Mouse (Mus musculus): Measurements from ENCODE around the gene Cib2. TPM values are rescaled to one million over a fixed set of nuclear protein-coding genes. Genes with fewer than 3 reads are reported as not detected.

Gene Cib2
- polyA plus RNA-seq, 1 experiment from 2014 or later, result 20.8 TPM

DNA sequence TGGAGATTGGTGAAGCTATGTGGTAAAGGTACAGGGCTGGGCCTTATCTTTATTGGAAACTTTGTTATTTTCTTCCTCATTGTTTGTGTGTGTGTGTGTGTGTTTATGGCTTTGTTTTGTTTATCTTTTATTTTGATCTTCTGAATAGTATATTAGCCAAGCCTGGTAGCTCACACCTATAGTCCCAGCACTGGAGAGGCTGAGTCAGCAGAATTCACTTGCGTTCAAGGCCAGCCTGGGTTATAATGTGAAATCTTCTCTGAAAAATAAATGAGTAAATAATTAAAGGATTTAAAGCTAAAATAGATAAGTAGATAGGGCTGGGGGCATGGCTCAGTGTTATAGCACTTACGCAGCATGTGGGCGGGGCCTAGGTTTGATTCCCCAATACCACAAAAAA, 21.8 kb downstream of the Cib2 start:
- Histone ChIP-seq H3K4me1 (replicated peaks; ENCODE audit: control insufficient read depth, insufficient read depth, low read length) (no peaks in the 10 kb centered on the region), H3K27ac (ENCODE audit: low read depth, low read length) (no peak overlapping the region), H3K4me2 (replicated peaks; ENCODE audit: low read depth, low read length) (no peak overlapping the region), H3K36me3 (ENCODE audit: control insufficient read depth, insufficient read depth, low read length) (no peaks in the 10 kb centered on the region), H3K4me3 (ENCODE audit: low read depth, low read length) (no peak overlapping the region), H3K27me3 (ENCODE audit: control insufficient read depth, insufficient read depth, low read length) (no peaks in the 10 kb centered on the region), H3K9ac (ENCODE audit: low read depth, low read length) (no peak overlapping the region), H3K9me3 (ENCODE audit: control insufficient read depth, low read length) (no peaks in the 10 kb centered on the region)
- WGBS, result 98% methylated on average over 3 of the region's 3 CpGs
- DNase-seq (ENCODE audit: low spot score) (no peak), ATAC-seq (ENCODE audit: low FRiP score) (no peak)

DNA sequence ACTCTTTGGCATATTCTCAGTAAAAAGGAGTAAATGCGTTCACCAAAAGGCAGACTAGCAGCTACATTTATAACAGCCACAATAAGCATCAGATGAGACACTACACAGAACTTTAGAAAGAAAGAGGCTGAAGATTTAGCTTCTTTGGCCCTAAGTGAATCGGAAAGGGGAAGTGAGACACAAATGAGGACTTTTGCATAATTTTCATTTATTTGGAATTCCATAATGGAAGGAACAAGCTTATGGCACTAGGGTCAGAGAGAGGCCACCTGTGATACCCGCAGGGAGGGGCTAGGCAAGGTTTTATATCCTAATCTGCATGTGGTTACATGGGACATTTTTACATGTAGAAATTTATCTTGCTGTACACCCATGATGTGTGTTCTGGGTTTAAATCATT, 22.5 kb downstream of the Cib2 start:
- H3K36me3 ChIP-seq (ENCODE audit: control insufficient read depth, insufficient read depth, low read length), result no peaks in the 10 kb centered on the region
- H3K27ac ChIP-seq (ENCODE audit: low read depth, low read length), result no peak overlapping the region
- H3K4me2 ChIP-seq (replicated peaks; ENCODE audit: low read depth, low read length), result no peak overlapping the region
- no peaks in the 10 kb centered on the region for H3K4me1 ChIP-seq (replicated peaks; ENCODE audit: control insufficient read depth, insufficient read depth, low read length)
- 84% methylated on average over 3 of the region's 3 CpGs for WGBS
- no peak for DNase-seq (ENCODE audit: low spot score)
- no peak overlapping the region for H3K9ac ChIP-seq (ENCODE audit: low read depth, low read length)
- no peak overlapping the region for H3K4me3 ChIP-seq (ENCODE audit: low read depth, low read length)
- ATAC-seq (ENCODE audit: low FRiP score), result no peak
- H3K9me3 ChIP-seq (ENCODE audit: control insufficient read depth, low read length), result no peaks in the 10 kb centered on the region
- H3K27me3 ChIP-seq (ENCODE audit: control insufficient read depth, insufficient read depth, low read length), result no peaks in the 10 kb centered on the region

DNA sequence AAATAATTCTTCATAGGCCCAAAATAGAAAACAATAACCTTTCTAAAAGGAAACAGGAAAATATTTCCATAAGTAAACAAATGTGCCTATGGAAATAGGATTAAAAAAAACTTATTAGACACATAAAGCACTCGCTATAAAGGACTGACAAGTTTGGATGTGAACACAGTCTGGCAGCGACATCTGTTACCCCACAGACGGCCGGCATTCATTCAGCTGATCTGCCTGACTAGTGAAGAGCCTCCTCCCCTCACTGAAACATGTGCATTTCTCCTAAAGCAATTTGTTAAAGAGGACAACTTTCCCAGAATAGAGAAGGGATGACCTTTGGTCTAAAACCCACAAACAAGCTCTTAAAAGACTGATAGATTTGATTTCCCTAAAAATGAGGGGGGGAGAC, 23.0 kb downstream of the Cib2 start:
- DNase-seq (ENCODE audit: low spot score), result no peak
- Histone ChIP-seq H3K9ac (ENCODE audit: low read depth, low read length) (no peak overlapping the region), H3K36me3 (ENCODE audit: control insufficient read depth, insufficient read depth, low read length) (no peaks in the 10 kb centered on the region), H3K9me3 (ENCODE audit: control insufficient read depth, low read length) (no peaks in the 10 kb centered on the region), H3K27ac (ENCODE audit: low read depth, low read length) (no peak overlapping the region), H3K4me1 (replicated peaks; ENCODE audit: control insufficient read depth, insufficient read depth, low read length) (no peaks in the 10 kb centered on the region), H3K4me3 (ENCODE audit: low read depth, low read length) (no peak overlapping the region), H3K4me2 (replicated peaks; ENCODE audit: low read depth, low read length) (no peak overlapping the region), H3K27me3 (ENCODE audit: control insufficient read depth, insufficient read depth, low read length) (no peaks in the 10 kb centered on the region)
- WGBS, result 52% methylated on average over 4 of the region's 4 CpGs
- no peak for ATAC-seq (ENCODE audit: low FRiP score)

DNA sequence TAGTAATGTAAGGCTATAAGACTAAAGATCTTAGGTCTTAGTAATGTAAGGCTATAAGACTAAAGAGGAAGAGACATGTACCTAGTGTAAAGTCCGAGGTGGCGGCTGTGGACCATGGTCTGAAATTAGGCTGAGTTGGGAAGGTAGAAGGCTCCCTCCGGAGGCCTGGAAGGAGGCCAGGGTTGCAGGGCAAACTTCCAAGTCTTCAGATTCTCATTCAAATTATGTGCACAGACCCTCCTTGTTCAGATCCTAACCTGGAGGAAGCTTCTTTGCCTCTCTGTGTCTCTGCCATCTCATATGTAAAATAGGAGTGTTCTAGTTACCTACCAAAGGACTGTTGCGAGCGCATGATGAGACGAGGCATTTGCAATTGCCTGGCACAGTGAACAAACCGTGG, 23.8 kb downstream of the Cib2 start:
- Histone ChIP-seq H3K9me3 (ENCODE audit: control insufficient read depth, low read length) (no peaks in the 10 kb centered on the region), H3K36me3 (ENCODE audit: control insufficient read depth, insufficient read depth, low read length) (no peaks in the 10 kb centered on the region), H3K9ac (ENCODE audit: low read depth, low read length) (no peak overlapping the region), H3K4me3 (ENCODE audit: low read depth, low read length) (no peak overlapping the region), H3K4me2 (replicated peaks; ENCODE audit: low read depth, low read length) (no peak overlapping the region), H3K4me1 (replicated peaks; ENCODE audit: control insufficient read depth, insufficient read depth, low read length) (no peaks in the 10 kb centered on the region), H3K27me3 (ENCODE audit: control insufficient read depth, insufficient read depth, low read length) (no peaks in the 10 kb centered on the region), H3K27ac (ENCODE audit: low read depth, low read length) (no peak overlapping the region)
- ATAC-seq (ENCODE audit: low FRiP score) (no peak), DNase-seq (ENCODE audit: low spot score) (no peak)
- 90% methylated on average over 7 of the region's 7 CpGs for WGBS

DNA sequence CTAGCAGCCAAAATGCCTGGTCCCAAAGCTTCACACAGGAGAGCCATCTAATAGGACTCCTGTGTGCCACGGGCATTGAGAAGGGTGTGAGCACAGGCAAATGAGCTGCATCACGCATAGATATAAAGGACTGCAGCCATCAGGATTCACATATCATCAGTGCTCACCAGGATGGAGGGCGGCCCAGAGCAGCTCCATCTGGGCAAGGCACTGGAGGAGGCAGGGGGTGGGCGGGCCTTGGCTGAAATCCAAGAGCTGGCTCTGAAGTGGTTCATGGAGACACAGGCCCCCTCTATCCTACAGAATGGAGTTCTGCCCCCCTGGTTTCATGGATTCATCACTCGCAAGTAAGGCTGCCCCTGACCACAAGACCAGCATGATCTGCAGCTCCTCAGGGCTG, 26.0 kb downstream of the Cib2 start:
- ATAC-seq (ENCODE audit: low FRiP score), result no peak
- Histone ChIP-seq H3K9ac (ENCODE audit: low read depth, low read length) (no peak overlapping the region), H3K4me1 (replicated peaks; ENCODE audit: control insufficient read depth, insufficient read depth, low read length) (no peaks in the 10 kb centered on the region), H3K9me3 (ENCODE audit: control insufficient read depth, low read length) (no peaks in the 10 kb centered on the region), H3K4me3 (ENCODE audit: low read depth, low read length) (no peak overlapping the region), H3K36me3 (ENCODE audit: control insufficient read depth, insufficient read depth, low read length) (no peaks in the 10 kb centered on the region), H3K27me3 (ENCODE audit: control insufficient read depth, insufficient read depth, low read length) (no peaks in the 10 kb centered on the region), H3K4me2 (replicated peaks; ENCODE audit: low read depth, low read length) (no peak overlapping the region), H3K27ac (ENCODE audit: low read depth, low read length) (no peak overlapping the region)
- WGBS, result 64% methylated on average over 5 of the region's 5 CpGs
- peak; percentile 11 for DNase-seq (ENCODE audit: low spot score)

DNA sequence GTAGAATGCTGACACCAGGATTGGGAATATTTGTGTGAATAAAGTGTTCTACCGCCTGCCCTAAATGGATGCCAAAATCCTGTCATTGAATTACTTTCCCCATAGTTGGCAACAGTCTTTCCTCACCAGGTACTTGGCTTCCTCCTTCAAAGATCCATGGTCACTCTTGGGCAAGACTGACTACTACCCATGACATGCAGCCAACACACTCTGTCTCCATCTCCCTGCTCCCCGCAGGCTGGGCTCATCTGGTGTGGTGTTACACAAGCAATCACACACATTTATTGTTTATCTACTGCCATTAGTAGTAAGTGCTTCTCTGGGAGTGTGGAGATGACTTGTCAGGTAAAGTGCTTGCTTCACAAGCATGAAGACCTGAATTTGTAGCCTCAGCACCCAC, 27.1 kb downstream of the Cib2 start:
- no peaks in the 10 kb centered on the region for H3K4me1 ChIP-seq (replicated peaks; ENCODE audit: control insufficient read depth, insufficient read depth, low read length)
- no peak for DNase-seq (ENCODE audit: low spot score)
- no peaks in the 10 kb centered on the region for H3K9me3 ChIP-seq (ENCODE audit: control insufficient read depth, low read length)
- no peak overlapping the region for H3K27ac ChIP-seq (ENCODE audit: low read depth, low read length)
- no peak overlapping the region for H3K4me2 ChIP-seq (replicated peaks; ENCODE audit: low read depth, low read length)
- WGBS, result 89% methylated on average over 2 of the region's 2 CpGs
- no peak overlapping the region for H3K4me3 ChIP-seq (ENCODE audit: low read depth, low read length)
- no peak overlapping the region for H3K9ac ChIP-seq (ENCODE audit: low read depth, low read length)
- H3K36me3 ChIP-seq (ENCODE audit: control insufficient read depth, insufficient read depth, low read length), result no peaks in the 10 kb centered on the region
- no peaks in the 10 kb centered on the region for H3K27me3 ChIP-seq (ENCODE audit: control insufficient read depth, insufficient read depth, low read length)
- ATAC-seq (ENCODE audit: low FRiP score), result no peak

DNA sequence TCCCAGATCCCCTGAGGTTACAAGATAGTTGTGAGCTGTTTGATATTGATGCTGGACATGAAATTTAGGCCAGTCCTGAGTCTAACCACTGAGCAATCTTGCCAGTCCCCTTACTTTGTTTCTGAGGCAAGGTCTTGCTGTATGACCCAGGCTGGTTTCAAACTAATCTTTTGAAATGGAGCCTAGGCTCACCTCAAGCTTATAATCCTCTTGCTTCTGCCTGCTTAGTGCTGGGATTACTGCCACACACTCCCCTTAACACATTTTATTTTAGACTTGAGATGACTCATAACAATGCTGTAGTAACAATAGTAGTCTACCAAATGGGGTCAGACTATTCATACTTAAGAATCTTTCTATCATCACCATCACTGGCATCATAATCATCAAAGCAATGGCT, 28.6 kb downstream of the Cib2 start:
- Histone ChIP-seq H3K9ac (ENCODE audit: low read depth, low read length) (no peak overlapping the region), H3K9me3 (ENCODE audit: control insufficient read depth, low read length) (no peaks in the 10 kb centered on the region), H3K27ac (ENCODE audit: low read depth, low read length) (no peak overlapping the region), H3K4me2 (replicated peaks; ENCODE audit: low read depth, low read length) (no peak overlapping the region), H3K4me3 (ENCODE audit: low read depth, low read length) (no peak overlapping the region), H3K4me1 (replicated peaks; ENCODE audit: control insufficient read depth, insufficient read depth, low read length) (no peaks in the 10 kb centered on the region), H3K36me3 (ENCODE audit: control insufficient read depth, insufficient read depth, low read length) (no peaks in the 10 kb centered on the region), H3K27me3 (ENCODE audit: control insufficient read depth, insufficient read depth, low read length) (no peaks in the 10 kb centered on the region)
- DNase-seq (ENCODE audit: low spot score) (no peak), ATAC-seq (ENCODE audit: low FRiP score) (no peak)

DNA sequence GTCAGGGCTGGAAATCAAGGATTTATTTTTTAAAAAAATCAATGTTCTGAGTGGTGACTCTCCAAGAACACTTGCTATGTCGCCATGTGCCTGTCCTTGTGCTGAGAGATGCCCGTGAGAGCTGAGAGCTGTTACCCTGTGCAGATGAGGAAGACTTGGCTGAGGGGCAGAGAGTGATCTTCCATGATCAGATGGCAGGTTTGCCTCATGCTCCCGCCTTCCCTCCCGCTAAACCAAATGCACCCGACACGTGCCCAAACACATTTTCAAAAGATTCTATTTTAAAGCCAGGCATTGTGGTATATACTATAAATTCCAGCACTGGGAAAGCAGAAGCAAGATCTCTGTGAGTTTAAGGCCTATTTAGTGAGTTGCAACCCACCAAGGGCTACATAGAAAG, 29.2 kb downstream of the Cib2 start:
- no peaks in the 10 kb centered on the region for H3K9me3 ChIP-seq (ENCODE audit: control insufficient read depth, low read length)
- 86% methylated on average over 6 of the region's 6 CpGs for WGBS
- no peak overlapping the region for H3K27ac ChIP-seq (ENCODE audit: low read depth, low read length)
- H3K36me3 ChIP-seq (ENCODE audit: control insufficient read depth, insufficient read depth, low read length), result no peaks in the 10 kb centered on the region
- H3K27me3 ChIP-seq (ENCODE audit: control insufficient read depth, insufficient read depth, low read length), result no peaks in the 10 kb centered on the region
- no peak for DNase-seq (ENCODE audit: low spot score)
- no peak overlapping the region for H3K4me2 ChIP-seq (replicated peaks; ENCODE audit: low read depth, low read length)
- H3K4me3 ChIP-seq (ENCODE audit: low read depth, low read length), result no peak overlapping the region
- no peak for ATAC-seq (ENCODE audit: low FRiP score)
- H3K9ac ChIP-seq (ENCODE audit: low read depth, low read length), result no peak overlapping the region
- H3K4me1 ChIP-seq (replicated peaks; ENCODE audit: control insufficient read depth, insufficient read depth, low read length), result no peaks in the 10 kb centered on the region

DNA sequence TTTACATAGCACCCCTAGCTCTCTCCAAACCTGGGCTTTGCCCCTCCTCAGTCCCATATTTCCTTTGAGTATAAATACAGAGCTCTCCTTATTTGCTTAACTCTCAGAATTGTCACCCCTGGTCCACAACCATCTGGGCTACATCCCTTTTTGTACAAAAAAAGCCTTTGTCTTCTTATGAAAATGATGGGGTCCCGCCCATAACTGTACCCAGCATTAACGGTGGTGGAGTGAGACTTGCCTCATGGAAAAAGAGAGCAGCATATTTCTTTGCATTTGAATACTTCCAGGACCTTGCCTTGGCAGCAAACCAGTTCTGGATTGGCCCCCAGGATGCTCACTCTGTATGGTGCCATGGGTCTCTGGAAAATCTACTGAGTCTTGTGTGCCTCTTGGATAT, 30.1 kb downstream of the Cib2 start:
- Histone ChIP-seq H3K27ac (ENCODE audit: low read depth, low read length) (no peak overlapping the region), H3K36me3 (ENCODE audit: control insufficient read depth, insufficient read depth, low read length) (no peaks in the 10 kb centered on the region), H3K9me3 (ENCODE audit: control insufficient read depth, low read length) (no peaks in the 10 kb centered on the region), H3K4me1 (replicated peaks; ENCODE audit: control insufficient read depth, insufficient read depth, low read length) (no peaks in the 10 kb centered on the region), H3K4me3 (ENCODE audit: low read depth, low read length) (no peak overlapping the region), H3K9ac (ENCODE audit: low read depth, low read length) (no peak overlapping the region), H3K4me2 (replicated peaks; ENCODE audit: low read depth, low read length) (no peak overlapping the region), H3K27me3 (ENCODE audit: control insufficient read depth, insufficient read depth, low read length) (no peaks in the 10 kb centered on the region)
- ATAC-seq (ENCODE audit: low FRiP score), result no peak
- DNase-seq (ENCODE audit: low spot score), result no peak
- 81% methylated on average over 2 of the region's 2 CpGs for WGBS

Measured in hindbrain, embryonic 11.5 days (tissue).